Mouse (Mus musculus) neutrophil, adult 5-6 weeks (primary cell): Measurements from ENCODE around the gene Tex9. TPM values are rescaled to one million over a fixed set of nuclear protein-coding genes. Genes with fewer than 3 reads are reported as not detected.
"Not testable (repeated sequence)": the region's sequence is repeated elsewhere in the genome, so short reads cannot be mapped to it uniquely, and the experiment has no call there.

Experiments used
- ATAC-seq: fragments of 151-379, 151-347 bp; 2 replicates; pipeline ENCODE4 v1.8.0; 2017; ENCODE audit warnings: mild to moderate bottlenecking, moderate TSS enrichment; ENCODE audit not compliant: insufficient number of reproducible peaks, poor library complexity, low FRiP score, severe bottlenecking; ENCODE audit errors: extremely low read depth
- total RNA-seq: library from RNA; stranded (forward); fragments of 200-1000 nt; gene quantifications from 2 replicates; pipeline ENCODE4 v1.2.3, GENCODE M21; 2017

The Tex9 gene
- total RNA-seq, 1 experiment from 2014 or later, result 39.7 TPM

GRCm38 (mm10) chr9:72491559-72492193 lies 336 bp downstream of the Tex9 start:
- ATAC-seq, result peak; percentile 90

DNA sequence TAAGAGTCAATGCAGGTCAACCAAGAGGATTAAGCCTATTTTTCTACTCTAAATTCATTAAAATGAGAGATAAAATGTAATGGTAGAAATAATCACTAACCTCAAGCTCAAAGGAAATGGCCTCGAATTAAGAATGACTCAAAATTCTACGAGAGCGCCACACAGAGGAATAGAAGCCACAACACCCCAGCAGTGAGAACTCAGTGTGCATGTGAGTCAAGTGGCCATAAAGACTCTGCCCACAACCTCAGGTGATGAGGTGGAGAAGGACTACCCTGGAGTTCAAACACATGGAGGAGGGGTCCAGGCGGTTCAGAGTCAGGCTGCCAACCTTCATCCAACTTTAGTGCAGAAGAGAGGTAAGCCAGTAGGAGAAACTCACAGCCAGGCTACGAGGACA lies 2.9 kb downstream of the Tex9 start:
- no peak for ATAC-seq

- ATAC-seq, result no peak
Measured at GRCm38 (mm10) chr9:72488523-72488922, 3.5 kb downstream of the Tex9 start.

DNA sequence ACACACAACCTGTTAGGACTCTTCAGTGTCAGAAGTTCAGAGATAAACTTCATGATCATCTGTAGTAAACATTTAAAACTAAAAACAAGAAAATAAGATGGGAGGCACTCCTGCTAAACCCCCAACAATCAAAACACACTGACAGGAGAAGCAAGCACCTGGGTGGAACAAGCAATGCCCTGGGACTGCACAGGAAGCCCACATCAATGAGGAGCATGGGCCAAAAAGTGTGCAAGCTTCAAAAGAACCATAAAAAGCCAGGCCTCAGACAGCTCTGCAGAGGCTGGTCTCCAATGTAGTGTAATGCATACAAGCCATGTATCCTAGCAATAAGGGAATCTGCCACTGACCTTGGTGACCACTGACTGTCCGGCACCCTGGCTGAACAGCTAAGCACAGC lies 12.7 kb downstream of the Tex9 start:
- no peak for ATAC-seq

GRCm38 (mm10) chr9:72477306-72477705 lies 14.7 kb downstream of the Tex9 start:
- ATAC-seq, result no peak

- ATAC-seq, result no peak
Measured at GRCm38 (mm10) chr9:72475511-72475910, 16.5 kb downstream of the Tex9 start.

- ATAC-seq, result no peak
Measured at GRCm38 (mm10) chr9:72469851-72470250, 22.2 kb downstream of the Tex9 start.

DNA sequence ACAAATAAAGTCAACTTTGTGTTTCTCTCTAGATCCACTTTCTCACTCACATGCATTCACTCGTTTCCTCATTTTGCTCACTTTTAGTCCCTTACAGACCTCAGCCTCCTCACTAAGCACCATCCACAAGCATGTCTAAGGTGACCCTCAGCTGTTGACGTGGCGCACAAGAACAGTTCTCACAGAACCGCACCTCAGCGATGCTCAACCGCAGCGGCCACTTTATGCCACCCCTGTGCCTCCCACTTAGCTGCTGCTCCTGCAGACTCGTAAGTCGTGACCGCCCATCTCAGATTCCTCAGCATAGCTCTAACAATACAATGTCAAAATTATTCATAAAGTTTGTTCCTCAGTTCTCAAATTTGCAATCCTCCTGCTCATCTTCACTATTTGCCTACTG lies 23.4 kb downstream of the Tex9 start:
- no peak for ATAC-seq

DNA sequence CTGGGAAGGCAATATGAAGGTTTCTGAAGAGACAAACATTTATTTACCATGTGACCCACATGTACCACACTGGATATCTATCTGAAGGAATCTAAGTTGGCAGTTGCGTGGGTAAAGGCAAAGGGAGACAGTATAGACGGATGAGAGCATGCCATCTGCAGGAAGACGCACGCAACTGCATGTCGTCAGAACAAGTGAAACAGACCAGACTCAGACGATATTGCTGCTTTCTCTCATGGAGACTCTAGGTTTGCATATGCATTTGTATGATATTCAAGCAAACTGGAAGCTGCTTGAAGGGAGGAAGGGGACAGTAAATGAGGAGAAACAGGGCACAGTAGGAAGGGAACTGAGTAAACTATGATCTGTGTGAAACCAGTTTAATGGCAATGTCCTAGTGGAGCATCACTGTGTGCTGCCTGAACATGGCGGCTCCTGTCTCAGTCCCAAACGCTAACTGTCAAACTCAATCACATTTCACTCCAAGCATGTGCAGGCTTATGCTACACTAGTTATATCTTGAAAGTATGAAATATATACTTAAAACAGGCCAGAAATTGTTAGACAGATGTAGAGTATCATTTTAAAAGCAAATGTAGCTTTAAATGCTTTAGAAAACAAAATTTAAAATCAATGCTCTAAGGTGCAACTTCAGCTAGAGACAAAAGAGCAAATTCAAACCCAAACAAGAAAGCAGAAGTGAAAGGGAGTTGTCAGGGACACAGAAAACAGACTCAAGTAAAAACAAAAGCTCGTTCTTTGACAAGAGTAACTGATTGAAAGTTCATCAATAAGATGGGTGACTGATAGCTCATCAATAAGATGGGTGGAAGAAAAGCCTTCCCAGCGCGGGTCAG lies 24.2 kb downstream of the Tex9 start:
- peak; percentile 85 for ATAC-seq

GRCm38 (mm10) chr9:72465754-72466181 lies 26.2 kb downstream of the Tex9 start:
- ATAC-seq, result peak; percentile 55; the same call in 1 of the 2 replicates

DNA sequence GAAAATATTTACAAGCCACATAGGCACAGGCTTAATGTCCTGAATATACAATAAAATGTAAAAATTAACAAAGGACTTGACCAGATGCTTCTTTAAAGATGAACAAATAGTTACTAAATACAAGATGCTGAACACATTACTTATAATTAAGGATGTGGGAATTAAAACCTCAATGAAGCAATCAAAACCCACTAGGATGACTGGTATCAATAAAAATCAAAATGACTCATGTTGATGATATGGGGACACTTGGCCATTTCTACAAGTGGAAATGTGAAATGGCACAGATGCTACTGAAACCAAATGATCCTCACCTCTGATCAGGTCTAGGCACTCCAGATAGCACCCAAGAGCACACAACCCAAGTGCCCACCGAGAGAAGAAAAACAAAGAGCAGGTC lies 27.2 kb downstream of the Tex9 start:
- no peak for ATAC-seq

- no peak for ATAC-seq
Measured at GRCm38 (mm10) chr9:72462427-72462826, 29.6 kb downstream of the Tex9 start.

DNA sequence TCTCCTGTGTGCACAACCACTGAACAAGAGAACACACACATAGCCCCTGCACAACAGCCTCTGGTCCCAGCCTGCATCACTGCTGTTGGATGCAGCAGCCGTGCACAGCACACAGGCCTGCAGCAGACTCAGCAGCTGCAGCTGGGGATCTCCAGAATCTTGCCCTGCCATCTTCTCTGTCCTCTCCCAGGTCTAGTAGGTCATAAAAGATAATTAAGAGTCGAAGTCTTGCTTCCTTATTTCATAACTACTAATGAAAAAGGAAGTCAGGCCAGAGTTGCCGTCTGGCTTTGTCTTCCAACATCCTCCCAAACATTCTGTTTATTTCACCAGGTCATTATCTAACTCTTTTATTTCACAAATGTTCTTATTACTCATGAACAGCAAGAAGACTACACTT lies 31.2 kb downstream of the Tex9 start:
- ATAC-seq, result no peak

GRCm38 (mm10) chr9:72459703-72460102 lies 32.3 kb downstream of the Tex9 start:
- ATAC-seq, result no peak

GRCm38 (mm10) chr9:72458233-72458632 lies 33.8 kb downstream of the Tex9 start:
- ATAC-seq, result peak; percentile 96

GRCm38 (mm10) chr9:72456374-72456773 lies 35.6 kb downstream of the Tex9 start:
- no peak for ATAC-seq

DNA sequence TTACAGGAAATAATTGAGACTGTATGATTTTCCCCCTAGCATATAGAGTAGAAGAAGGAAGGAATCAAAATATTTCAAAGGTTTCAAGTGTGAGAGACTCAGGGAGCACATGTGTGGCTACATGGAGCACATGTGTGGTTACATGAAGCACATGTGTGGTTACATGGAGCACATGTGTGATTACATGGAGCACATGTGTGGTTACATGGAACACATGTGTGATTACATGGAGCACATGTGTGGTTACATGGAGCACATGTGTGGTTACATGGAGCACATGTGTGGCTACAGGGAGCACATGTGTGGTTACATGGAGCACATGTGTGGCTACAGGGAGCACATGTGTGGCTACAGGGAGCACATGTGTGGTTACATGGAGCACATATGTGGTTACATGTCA lies 37.7 kb downstream of the Tex9 start:
- ATAC-seq, result not testable (repeated sequence)

DNA sequence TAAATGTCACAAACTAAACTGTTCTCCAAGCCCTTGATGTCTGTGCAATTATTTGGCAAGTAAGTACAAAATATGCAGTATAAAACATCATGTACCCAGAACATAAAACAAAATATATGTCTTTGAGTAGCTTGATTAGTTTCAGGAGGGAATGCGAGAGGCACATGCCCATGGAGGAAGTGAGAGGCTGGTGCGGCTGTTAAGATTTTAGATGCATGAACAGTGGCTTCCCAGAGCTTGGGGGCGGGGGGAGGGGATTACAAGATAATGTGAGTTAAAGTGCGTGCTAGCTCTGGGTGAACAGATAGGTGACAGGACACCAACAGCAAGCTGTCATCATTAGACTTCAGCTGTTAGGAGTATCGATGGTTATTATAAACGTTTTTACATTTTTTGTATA lies 40.9 kb downstream of the Tex9 start:
- ATAC-seq, result no peak

GRCm38 (mm10) chr9:72450363-72450762 lies 41.6 kb downstream of the Tex9 start:
- no peak for ATAC-seq

- no peak for ATAC-seq
Measured at GRCm38 (mm10) chr9:72449841-72450240, 42.2 kb downstream of the Tex9 start.
